Mouse (Mus musculus): Measurements from ENCODE around the gene Tnfsf13. TPM values are rescaled to one million over a fixed set of nuclear protein-coding genes. Genes with fewer than 3 reads are reported as not detected.

Gene Tnfsf13
- total RNA-seq, 2 experiments from 2014 or later, result 47.2 to 74.3 TPM

GRCm38 (mm10) chr11:69656065-69656455 lies 29.5 kb downstream of the Tnfsf13 start:
- ATAC-seq (ENCODE audit: poor library complexity, severe bottlenecking), result no peak

- peak; percentile 68 for ATAC-seq (ENCODE audit: poor library complexity, severe bottlenecking)
Observed at GRCm38 (mm10) chr11:69655264-69656064, 30.1 kb downstream of the Tnfsf13 start, which contains the start of gene Sox15. Gene Sox15, plus strand, starts transcription at chr11:69655314.

GRCm38 (mm10) chr11:69654760-69655159 lies 30.8 kb downstream of the Tnfsf13 start:
- ATAC-seq (ENCODE audit: poor library complexity, severe bottlenecking), result no peak

GRCm38 (mm10) chr11:69653399-69653798 lies 32.2 kb downstream of the Tnfsf13 start:
- no peak for ATAC-seq (ENCODE audit: poor library complexity, severe bottlenecking)

- ATAC-seq (ENCODE audit: poor library complexity, severe bottlenecking), result no peak
Observed at GRCm38 (mm10) chr11:69645860-69646259, 39.7 kb downstream of the Tnfsf13 start.

GRCm38 (mm10) chr11:69635471-69635870 lies 50.1 kb downstream of the Tnfsf13 start:
- ATAC-seq (ENCODE audit: poor library complexity, severe bottlenecking), result no peak

GRCm38 (mm10) chr11:69633128-69633866 lies 52.3 kb downstream of the Tnfsf13 start:
- peak; percentile 12 for ATAC-seq (ENCODE audit: poor library complexity, severe bottlenecking)

Other genes starting within 250 kb of the Tnfsf13 start
Only the 30 nearest of the 35 such genes appear.
- gene Dnah2, start 136.7 kb downstream of the Tnfsf13 start, total RNA-seq (2015), result 0.54 and 1.8 TPM in 2 replicates
- 2.1 and 8.0 TPM in 2 replicates for gene Dnah2, start 136.7 kb downstream of the Tnfsf13 start, total RNA-seq (2017)
- 0.11 TPM in 1 of 2 replicates, not detected in the other for gene Efnb3, start 125.6 kb downstream of the Tnfsf13 start, total RNA-seq (2015)
- 0.45 TPM in 1 of 2 replicates, not detected in the other for gene Efnb3, start 125.6 kb downstream of the Tnfsf13 start, total RNA-seq (2017)
- gene Wrap53, start 105.5 kb downstream of the Tnfsf13 start, total RNA-seq (2015), result 11.8 and 12.2 TPM in 2 replicates
- gene Wrap53, start 105.5 kb downstream of the Tnfsf13 start, total RNA-seq (2017), result 5.3 and 5.9 TPM in 2 replicates
- 59.2 and 64.7 TPM in 2 replicates for gene Trp53, start 105.4 kb downstream of the Tnfsf13 start, total RNA-seq (2015)
- 21.8 and 28.3 TPM in 2 replicates for gene Trp53, start 105.4 kb downstream of the Tnfsf13 start, total RNA-seq (2017)
- gene Atp1b2, start 79.8 kb downstream of the Tnfsf13 start, total RNA-seq (2015), result 0.91 and 2.2 TPM in 2 replicates
- gene Atp1b2, start 79.8 kb downstream of the Tnfsf13 start, total RNA-seq (2017), result 0.26 and 0.45 TPM in 2 replicates
- not detected in 2 replicates for gene Shbg, start 67.9 kb downstream of the Tnfsf13 start, total RNA-seq (2015)
- gene Shbg, start 67.9 kb downstream of the Tnfsf13 start, total RNA-seq (2017), result not detected in 2 replicates
- not detected in 2 replicates for gene Sat2, start 63.8 kb downstream of the Tnfsf13 start, total RNA-seq (2015)
- gene Sat2, start 63.8 kb downstream of the Tnfsf13 start, total RNA-seq (2017), result not detected in 2 replicates
- 25.3 and 29.0 TPM in 2 replicates for gene Fxr2, start 52.8 kb downstream of the Tnfsf13 start, total RNA-seq (2015)
- 33.3 and 36.5 TPM in 2 replicates for gene Fxr2, start 52.8 kb downstream of the Tnfsf13 start, total RNA-seq (2017)
- gene Sox15, start 30.5 kb downstream of the Tnfsf13 start, total RNA-seq (2015), result not detected in 2 replicates
- 0.22 TPM in 1 of 2 replicates, not detected in the other for gene Sox15, start 30.5 kb downstream of the Tnfsf13 start, total RNA-seq (2017)
- gene Mpdu1, start 23.1 kb downstream of the Tnfsf13 start, total RNA-seq (2015), result 34.9 and 40.9 TPM in 2 replicates
- 55.7 and 56.5 TPM in 2 replicates for gene Mpdu1, start 23.1 kb downstream of the Tnfsf13 start, total RNA-seq (2017)
- 302 and 304 TPM in 2 replicates for gene Cd68, start 19.6 kb downstream of the Tnfsf13 start, total RNA-seq (2015)
- gene Cd68, start 19.6 kb downstream of the Tnfsf13 start, total RNA-seq (2017), result 195 and 219 TPM in 2 replicates
- gene Eif4a1, start 13.4 kb downstream of the Tnfsf13 start, total RNA-seq (2015), result 457 and 494 TPM in 2 replicates
- gene Eif4a1, start 13.4 kb downstream of the Tnfsf13 start, total RNA-seq (2017), result 511 and 523 TPM in 2 replicates
- 94.3 and 104 TPM in 2 replicates for gene Senp3, start 3.7 kb downstream of the Tnfsf13 start, total RNA-seq (2015)
- gene Senp3, start 3.7 kb downstream of the Tnfsf13 start, total RNA-seq (2017), result 68.9 and 80.8 TPM in 2 replicates
- 25.5 and 25.9 TPM in 2 replicates for gene Tnfsf12, start 10.1 kb upstream of the Tnfsf13 start, total RNA-seq (2015)
- 3.2 and 4.9 TPM in 2 replicates for gene Tnfsf12, start 10.1 kb upstream of the Tnfsf13 start, total RNA-seq (2017)
- gene Tnfsfm13, start 10.3 kb upstream of the Tnfsf13 start, total RNA-seq (2015), result 11.6 and 13.6 TPM in 2 replicates
- gene Tnfsfm13, start 10.3 kb upstream of the Tnfsf13 start, total RNA-seq (2017), result 8.5 and 12.2 TPM in 2 replicates
- gene Polr2a, start 72.9 kb upstream of the Tnfsf13 start, total RNA-seq (2015), result 116 and 118 TPM in 2 replicates
- 38.6 and 42.9 TPM in 2 replicates for gene Polr2a, start 72.9 kb upstream of the Tnfsf13 start, total RNA-seq (2017)
- gene Slc35g3, start 76.2 kb upstream of the Tnfsf13 start, total RNA-seq (2015), result not detected in 2 replicates
- gene Slc35g3, start 76.2 kb upstream of the Tnfsf13 start, total RNA-seq (2017), result not detected in 2 replicates
- gene Zbtb4, start 80.1 kb upstream of the Tnfsf13 start, total RNA-seq (2015), result 1.6 and 2.6 TPM in 2 replicates
- gene Zbtb4, start 80.1 kb upstream of the Tnfsf13 start, total RNA-seq (2017), result 1.4 and 2.4 TPM in 2 replicates
- gene Chrnb1, start 110.2 kb upstream of the Tnfsf13 start, total RNA-seq (2015), result 0.32 and 0.36 TPM in 2 replicates
- gene Chrnb1, start 110.2 kb upstream of the Tnfsf13 start, total RNA-seq (2017), result 0.16 TPM in 1 of 2 replicates, not detected in the other
- gene Fgf11, start 116.1 kb upstream of the Tnfsf13 start, total RNA-seq (2015), result 0.14 TPM in 1 of 2 replicates, not detected in the other
- gene Fgf11, start 116.1 kb upstream of the Tnfsf13 start, total RNA-seq (2017), result not detected in 2 replicates
- gene Tmem102, start 119.8 kb upstream of the Tnfsf13 start, total RNA-seq (2015), result not detected in 2 replicates
- not detected in 2 replicates for gene Tmem102, start 119.8 kb upstream of the Tnfsf13 start, total RNA-seq (2017)
- gene Gm39566, start 129.5 kb upstream of the Tnfsf13 start, total RNA-seq (2015), result not detected in 2 replicates
- not detected in 2 replicates for gene Gm39566, start 129.5 kb upstream of the Tnfsf13 start, total RNA-seq (2017)
- not detected in 2 replicates for gene Spem2, start 132.7 kb upstream of the Tnfsf13 start, total RNA-seq (2015)
- not detected in 2 replicates for gene Spem2, start 132.7 kb upstream of the Tnfsf13 start, total RNA-seq (2017)
- not detected in 2 replicates for gene Spem1, start 136.4 kb upstream of the Tnfsf13 start, total RNA-seq (2015)
- gene Spem1, start 136.4 kb upstream of the Tnfsf13 start, total RNA-seq (2017), result not detected in 2 replicates
- 0.20 and 0.48 TPM in 2 replicates for gene Nlgn2, start 152.0 kb upstream of the Tnfsf13 start, total RNA-seq (2015)
- gene Nlgn2, start 152.0 kb upstream of the Tnfsf13 start, total RNA-seq (2017), result 0.16 and 0.88 TPM in 2 replicates
- 217 and 226 TPM in 2 replicates for gene Tmem256, start 152.7 kb upstream of the Tnfsf13 start, total RNA-seq (2015)
- 117 and 158 TPM in 2 replicates for gene Tmem256, start 152.7 kb upstream of the Tnfsf13 start, total RNA-seq (2017)
- gene Plscr3, start 160.6 kb upstream of the Tnfsf13 start, total RNA-seq (2015), result 19.8 and 23.7 TPM in 2 replicates
- 10.8 and 18.1 TPM in 2 replicates for gene Plscr3, start 160.6 kb upstream of the Tnfsf13 start, total RNA-seq (2017)
- not detected in 2 replicates for gene Tnk1, start 172.9 kb upstream of the Tnfsf13 start, total RNA-seq (2015)
- gene Tnk1, start 172.9 kb upstream of the Tnfsf13 start, total RNA-seq (2017), result 0.04 TPM in 1 of 2 replicates, not detected in the other
- gene Tmem95, start 192.2 kb upstream of the Tnfsf13 start, total RNA-seq (2015), result not detected in 2 replicates
- not detected in 2 replicates for gene Tmem95, start 192.2 kb upstream of the Tnfsf13 start, total RNA-seq (2017)
- gene Kctd11, start 195.6 kb upstream of the Tnfsf13 start, total RNA-seq (2015), result 2.9 and 3.3 TPM in 2 replicates
- 3.0 and 3.3 TPM in 2 replicates for gene Kctd11, start 195.6 kb upstream of the Tnfsf13 start, total RNA-seq (2017)

Data from megakaryocyte, adult 5-6 weeks (primary cell).